Mouse (Mus musculus) G1E (cell line): ENCODE results near the gene Psme2b.
"Not testable (repeated sequence)": the region's sequence is repeated elsewhere in the genome, so short reads cannot be mapped to it uniquely, and the experiment has no call there.

Experiments used
- CTCF ChIP-seq: IDR thresholded peaks from 2 replicates; pipeline ENCODE4 v1.5.1; 2012; ENCODE audit warnings: low read depth, low read length, inconsistent platforms, mixed read lengths
- GATA1 ChIP-seq: IDR thresholded peaks from 2 replicates; pipeline ENCODE4 v1.6.1; 2012; ENCODE audit warnings: borderline replicate concordance, low read length, inconsistent platforms, mixed read lengths
- GATA2 ChIP-seq: IDR thresholded peaks from 2 replicates; pipeline ENCODE4 v1.6.1; 2012; ENCODE audit warnings: low read depth, low read length, inconsistent platforms, borderline replicate concordance

DNA sequence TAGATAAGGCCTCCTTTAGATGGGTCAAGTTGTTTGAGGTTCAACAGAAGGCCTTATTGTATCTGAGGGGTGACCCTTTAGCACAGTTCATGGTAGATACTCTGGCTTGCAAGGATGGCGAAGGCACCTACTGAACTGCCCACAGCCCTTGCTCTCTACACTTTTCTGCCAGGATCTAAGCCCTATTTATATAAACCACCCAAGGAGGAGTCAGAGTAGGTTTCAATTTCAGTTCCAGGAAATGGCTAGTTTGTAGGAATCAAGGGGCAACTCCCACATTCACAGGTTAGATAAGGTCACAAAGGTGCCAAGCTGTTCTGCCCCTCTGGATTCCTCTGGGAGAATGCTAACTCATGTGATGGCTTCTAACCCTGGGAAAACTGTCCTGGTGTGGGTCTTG lies 17.9 kb downstream of the Psme2b start:
- TF ChIP-seq CTCF, GATA2, GATA1: not testable (repeated sequence)
